Mouse (Mus musculus): ENCODE measurements around the gene Usp48. TPM values are rescaled to one million over a fixed set of nuclear protein-coding genes. Genes with fewer than 3 reads are reported as not detected.

Gene Usp48
- polyA plus RNA-seq, 1 experiment from 2014 or later, result 29.7 TPM

GRCm38 (mm10) chr4:137610256-137610655 lies 16.7 kb downstream of the Usp48 start:
- Histone ChIP-seq H3K4me2 (no peak overlapping the region), H3K36me3 (peaks cover 80% of the 10 kb centered on the region), H3K27me3 (no peaks in the 10 kb centered on the region), H3K27ac (no peak overlapping the region), H3K4me1 (replicated peaks) (peaks cover 12% of the 10 kb centered on the region), H3K9me3 (replicated peaks) (no peaks in the 10 kb centered on the region), H3K4me3 (no peak overlapping the region), H3K9ac (no peak overlapping the region)
- ATAC-seq (replicated peaks; ENCODE audit: insufficient number of reproducible peaks, insufficient read depth, low FRiP score, low read depth), result no peak
- WGBS, result 76% methylated on average over 15 of the region's 15 CpGs

- no peak overlapping the region for H3K4me3 ChIP-seq
- H3K9me3 ChIP-seq (replicated peaks), result no peaks in the 10 kb centered on the region
- no peak for ATAC-seq (replicated peaks; ENCODE audit: insufficient number of reproducible peaks, insufficient read depth, low FRiP score, low read depth)
- H3K27ac ChIP-seq, result no peak overlapping the region
- no peaks in the 10 kb centered on the region for H3K4me1 ChIP-seq (replicated peaks)
- peaks cover 72% of the 10 kb centered on the region for H3K36me3 ChIP-seq
- H3K4me2 ChIP-seq, result no peak overlapping the region
- H3K9ac ChIP-seq, result no peak overlapping the region
- WGBS, result 86% methylated on average over 8 of the region's 8 CpGs
- no peaks in the 10 kb centered on the region for H3K27me3 ChIP-seq
These were observed 29.3 kb downstream of the Usp48 start for GRCm38 (mm10) chr4:137622847-137623246.

GRCm38 (mm10) chr4:137627476-137628235 lies 34.1 kb downstream of the Usp48 start:
- no peak overlapping the region for H3K4me2 ChIP-seq
- H3K9me3 ChIP-seq (replicated peaks), result no peaks in the 10 kb centered on the region
- H3K27ac ChIP-seq, result no peak overlapping the region
- no peak overlapping the region for H3K4me3 ChIP-seq
- H3K27me3 ChIP-seq, result no peaks in the 10 kb centered on the region
- no peak overlapping the region for H3K9ac ChIP-seq
- 81% methylated on average over 8 of the region's 8 CpGs for WGBS
- peaks cover 10% of the 10 kb centered on the region for H3K4me1 ChIP-seq (replicated peaks)
- H3K36me3 ChIP-seq, result peaks cover 70% of the 10 kb centered on the region
- no peak for ATAC-seq (replicated peaks; ENCODE audit: insufficient number of reproducible peaks, insufficient read depth, low FRiP score, low read depth)

GRCm38 (mm10) chr4:137628400-137628799 lies 34.8 kb downstream of the Usp48 start:
- WGBS, result 86% methylated on average over 6 of the region's 6 CpGs

GRCm38 (mm10) chr4:137629354-137629753 lies 35.8 kb downstream of the Usp48 start:
- no peak overlapping the region for H3K27ac ChIP-seq
- no peak overlapping the region for H3K4me2 ChIP-seq
- no peak overlapping the region for H3K4me3 ChIP-seq
- ATAC-seq (replicated peaks; ENCODE audit: insufficient number of reproducible peaks, insufficient read depth, low FRiP score, low read depth), result no peak
- H3K9me3 ChIP-seq (replicated peaks), result no peaks in the 10 kb centered on the region
- no peaks in the 10 kb centered on the region for H3K27me3 ChIP-seq
- H3K4me1 ChIP-seq (replicated peaks), result peaks cover 10% of the 10 kb centered on the region
- 60% methylated on average over 7 of the region's 7 CpGs for WGBS
- peaks cover 68% of the 10 kb centered on the region for H3K36me3 ChIP-seq
- no peak overlapping the region for H3K9ac ChIP-seq

More at GRCm38 (mm10) chr4:137628400-137628799, 34.8 kb downstream of the Usp48 start:
- Histone ChIP-seq H3K27me3 (no peaks in the 10 kb centered on the region), H3K36me3 (peaks cover 70% of the 10 kb centered on the region), H3K4me3 (no peak overlapping the region), H3K4me1 (replicated peaks) (peaks cover 10% of the 10 kb centered on the region), H3K9ac (no peak overlapping the region), H3K9me3 (replicated peaks) (no peaks in the 10 kb centered on the region), H3K27ac (no peak overlapping the region), H3K4me2 (no peak overlapping the region)
- ATAC-seq (replicated peaks; ENCODE audit: insufficient number of reproducible peaks, insufficient read depth, low FRiP score, low read depth), result no peak

GRCm38 (mm10) chr4:137630153-137630552 lies 36.6 kb downstream of the Usp48 start:
- ATAC-seq (replicated peaks; ENCODE audit: insufficient number of reproducible peaks, insufficient read depth, low FRiP score, low read depth), result no peak
- Histone ChIP-seq H3K9ac (no peak overlapping the region), H3K4me2 (no peak overlapping the region), H3K27me3 (no peaks in the 10 kb centered on the region), H3K27ac (no peak overlapping the region), H3K36me3 (peaks cover 67% of the 10 kb centered on the region), H3K4me1 (replicated peaks) (peaks cover 10% of the 10 kb centered on the region), H3K4me3 (no peak overlapping the region), H3K9me3 (replicated peaks) (no peaks in the 10 kb centered on the region)
- 91% methylated on average over 2 of the region's 2 CpGs for WGBS

GRCm38 (mm10) chr4:137631596-137631995 lies 38.0 kb downstream of the Usp48 start:
- peak overlapping the region; percentile 53 for H3K27ac ChIP-seq
- peaks cover 69% of the 10 kb centered on the region for H3K36me3 ChIP-seq
- no peak overlapping the region for H3K4me2 ChIP-seq
- ATAC-seq (replicated peaks; ENCODE audit: insufficient number of reproducible peaks, insufficient read depth, low FRiP score, low read depth), result 0 out of 2 replicates have a peak, but pooled peaks have one; percentile 35
- peaks cover 10% of the 10 kb centered on the region for H3K4me1 ChIP-seq (replicated peaks)
- H3K4me3 ChIP-seq, result no peak overlapping the region
- no peak overlapping the region for H3K9ac ChIP-seq
- H3K27me3 ChIP-seq, result no peaks in the 10 kb centered on the region
- 37% methylated on average over 3 of the region's 3 CpGs for WGBS
- H3K9me3 ChIP-seq (replicated peaks), result no peaks in the 10 kb centered on the region

- no peaks in the 10 kb centered on the region for H3K27me3 ChIP-seq
- ATAC-seq (replicated peaks; ENCODE audit: insufficient number of reproducible peaks, insufficient read depth, low FRiP score, low read depth), result no peak
- no peak overlapping the region for H3K27ac ChIP-seq
- H3K4me2 ChIP-seq, result no peak overlapping the region
- H3K9me3 ChIP-seq (replicated peaks), result no peaks in the 10 kb centered on the region
- WGBS, result 87% methylated on average over 4 of the region's 4 CpGs
- H3K9ac ChIP-seq, result no peak overlapping the region
- H3K36me3 ChIP-seq, result peaks cover 84% of the 10 kb centered on the region
- H3K4me3 ChIP-seq, result no peak overlapping the region
- H3K4me1 ChIP-seq (replicated peaks), result peaks cover 10% of the 10 kb centered on the region
These were observed 39.8 kb downstream of the Usp48 start for GRCm38 (mm10) chr4:137633394-137633793.

GRCm38 (mm10) chr4:137636597-137636996 lies 43.0 kb downstream of the Usp48 start:
- Histone ChIP-seq H3K4me3 (no peak overlapping the region), H3K36me3 (peaks cover 84% of the 10 kb centered on the region), H3K4me1 (replicated peaks) (peaks cover 2% of the 10 kb centered on the region; the same call in 1 of the 2 replicates), H3K9ac (no peak overlapping the region), H3K9me3 (replicated peaks) (no peaks in the 10 kb centered on the region), H3K27ac (no peak overlapping the region), H3K4me2 (no peak overlapping the region), H3K27me3 (no peaks in the 10 kb centered on the region)
- ATAC-seq (replicated peaks; ENCODE audit: insufficient number of reproducible peaks, insufficient read depth, low FRiP score, low read depth), result no peak
- WGBS, result 89% methylated on average over 3 of the region's 3 CpGs

- 77% methylated on average over 5 of the region's 5 CpGs for WGBS
- H3K4me3 ChIP-seq, result no peak overlapping the region
- H3K4me2 ChIP-seq, result no peak overlapping the region
- H3K27me3 ChIP-seq, result no peaks in the 10 kb centered on the region
- H3K27ac ChIP-seq, result no peak overlapping the region
- H3K36me3 ChIP-seq, result peaks cover 75% of the 10 kb centered on the region
- no peaks in the 10 kb centered on the region for H3K9me3 ChIP-seq (replicated peaks)
- H3K9ac ChIP-seq, result no peak overlapping the region
- H3K4me1 ChIP-seq (replicated peaks), result no peaks in the 10 kb centered on the region
- no peak for ATAC-seq (replicated peaks; ENCODE audit: insufficient number of reproducible peaks, insufficient read depth, low FRiP score, low read depth)
These were observed 48.0 kb downstream of the Usp48 start for GRCm38 (mm10) chr4:137641556-137641955.

GRCm38 (mm10) chr4:137642101-137642500 lies 48.5 kb downstream of the Usp48 start:
- Histone ChIP-seq H3K4me2 (no peak overlapping the region), H3K27me3 (no peaks in the 10 kb centered on the region), H3K9me3 (replicated peaks) (no peaks in the 10 kb centered on the region), H3K4me3 (no peak overlapping the region), H3K36me3 (peaks cover 75% of the 10 kb centered on the region), H3K27ac (no peak overlapping the region), H3K4me1 (replicated peaks) (no peaks in the 10 kb centered on the region), H3K9ac (no peak overlapping the region)
- ATAC-seq (replicated peaks; ENCODE audit: insufficient number of reproducible peaks, insufficient read depth, low FRiP score, low read depth), result no peak
- WGBS, result 88% methylated on average over 2 of the region's 2 CpGs

GRCm38 (mm10) chr4:137643459-137643858 lies 49.9 kb downstream of the Usp48 start:
- no peak overlapping the region for H3K27ac ChIP-seq
- H3K4me1 ChIP-seq (replicated peaks), result no peaks in the 10 kb centered on the region
- WGBS, result 80% methylated on average over 2 of the region's 2 CpGs
- no peak overlapping the region for H3K4me3 ChIP-seq
- H3K4me2 ChIP-seq, result no peak overlapping the region
- ATAC-seq (replicated peaks; ENCODE audit: insufficient number of reproducible peaks, insufficient read depth, low FRiP score, low read depth), result no peak
- H3K9me3 ChIP-seq (replicated peaks), result no peaks in the 10 kb centered on the region
- peaks cover 68% of the 10 kb centered on the region for H3K36me3 ChIP-seq
- no peaks in the 10 kb centered on the region for H3K27me3 ChIP-seq
- no peak overlapping the region for H3K9ac ChIP-seq

All from heart, embryonic 15.5 days (tissue).